Mouse (Mus musculus) gastrocnemius, adult 2 months (tissue): ENCODE data around the gene Alox5ap. TPM values are rescaled to one million over a fixed set of nuclear protein-coding genes. Genes with fewer than 3 reads are reported as not detected.

Experiments used
- DNase-seq: peaks from one replicate; pipeline ENCODE4 v3.0.0; 2022
- H3K27ac ChIP-seq: fragments of 200-600 bp; 2 replicates; pipeline ENCODE4 v1.8.1; 2022; ENCODE audit warnings: mild to moderate bottlenecking
- H3K4me3 ChIP-seq: fragments of 200-600 bp; 2 replicates; pipeline ENCODE4 v1.8.1; 2022; ENCODE audit warnings: mild to moderate bottlenecking, moderate library complexity
- CTCF ChIP-seq: fragments of 200-600 bp; IDR thresholded peaks from 2 replicates; pipeline ENCODE4 v1.8.1; 2022; ENCODE audit warnings: antibody characterized with exemption, mild to moderate bottlenecking, moderate library complexity
- intact Hi-C: fragments of 180-260 bp; cut with DNase I; formaldehyde crosslinking; loops from one replicate; pipeline ENCODE4 v1.15.1; 2025
- total RNA-seq, 2 experiments: library from RNA; stranded (reverse); gene quantifications; 2 replicates each; pipeline ENCODE4 v1.2.3; 2021

Gene Alox5ap
- total RNA-seq, 2 experiments from 2014 or later, result 4.1 to 5.1 TPM

- DNase-seq, result no peak
- no peak for TF ChIP-seq CTCF
- Histone ChIP-seq H3K4me3 (no peak overlapping the region), H3K27ac (no peak overlapping the region)
- intact Hi-C loops, result no loop called here
Observed at GRCm38 (mm10) chr5:149267493-149267892, 2.9 kb downstream of the Alox5ap start.

GRCm38 (mm10) chr5:149271291-149271690 lies 6.7 kb downstream of the Alox5ap start:
- no peak for DNase-seq
- intact Hi-C loops, result no loop called here
- no peak; the same call in 1 of the 2 replicates for TF ChIP-seq CTCF
- Histone ChIP-seq H3K4me3 (no peak overlapping the region), H3K27ac (no peak overlapping the region)

GRCm38 (mm10) chr5:149272535-149272934 lies 8.0 kb downstream of the Alox5ap start:
- H3K27ac ChIP-seq, result no peak overlapping the region
- intact Hi-C loops, result no loop called here
- no peak overlapping the region for H3K4me3 ChIP-seq
- peak; percentile 34 for DNase-seq
- no peak for TF ChIP-seq CTCF

- Histone ChIP-seq H3K27ac (no peak overlapping the region), H3K4me3 (no peak overlapping the region)
- peak; percentile 35 for DNase-seq
- intact Hi-C loops, result no loop called here
- TF ChIP-seq CTCF, result no peak
Observed at GRCm38 (mm10) chr5:149274390-149275104, 10.0 kb downstream of the Alox5ap start.

- peak; percentile 35; the same call in 1 of the 2 replicates for TF ChIP-seq CTCF
- Histone ChIP-seq H3K4me3 (no peak overlapping the region), H3K27ac (no peak overlapping the region)
- DNase-seq, result no peak
- intact Hi-C loops, result no loop called here
Observed at GRCm38 (mm10) chr5:149275105-149275494, 10.5 kb downstream of the Alox5ap start.

- no peak for DNase-seq
- TF ChIP-seq CTCF, result no peak
- Histone ChIP-seq H3K27ac (no peak overlapping the region), H3K4me3 (no peak overlapping the region)
- intact Hi-C loops, result no loop called here
Observed at GRCm38 (mm10) chr5:149277529-149277928, 13.0 kb downstream of the Alox5ap start.

- intact Hi-C loops, result no loop called here
- peak; percentile 57 for TF ChIP-seq CTCF
- DNase-seq, result peak; percentile 69
- Histone ChIP-seq H3K27ac (peak overlapping the region; percentile 78), H3K4me3 (peak overlapping the region; percentile 60)
Observed at GRCm38 (mm10) chr5:149279273-149279844, 14.8 kb downstream of the Alox5ap start.

GRCm38 (mm10) chr5:149283009-149283408 lies 18.4 kb downstream of the Alox5ap start:
- Histone ChIP-seq H3K4me3 (no peak overlapping the region), H3K27ac (no peak overlapping the region)
- DNase-seq, result peak; percentile 34
- intact Hi-C loops, result no loop called here
- TF ChIP-seq CTCF, result peak; percentile 71

GRCm38 (mm10) chr5:149283821-149284220 lies 19.3 kb downstream of the Alox5ap start:
- H3K27ac ChIP-seq, result peak overlapping the region; percentile 50
- no peak for DNase-seq
- intact Hi-C loops, result no loop called here
- no peak for TF ChIP-seq CTCF
- H3K4me3 ChIP-seq, result no peak overlapping the region

- TF ChIP-seq CTCF, result peak; percentile 53
- DNase-seq, result no peak
- intact Hi-C loops, result no loop called here
- H3K27ac ChIP-seq, result no peak overlapping the region
- no peak overlapping the region for H3K4me3 ChIP-seq
Observed at GRCm38 (mm10) chr5:149286021-149286420, 21.5 kb downstream of the Alox5ap start.

- intact Hi-C loops, result no loop called here
- H3K4me3 ChIP-seq, result peak overlapping the region; percentile 56
- TF ChIP-seq CTCF, result peak; percentile 20; the same call in 1 of the 2 replicates
Observed at GRCm38 (mm10) chr5:149287148-149288038, 22.8 kb downstream of the Alox5ap start.

GRCm38 (mm10) chr5:149291266-149291665 lies 26.7 kb downstream of the Alox5ap start:
- DNase-seq, result no peak
- H3K27ac ChIP-seq, result no peak overlapping the region
- intact Hi-C loops, result no loop called here
- TF ChIP-seq CTCF, result no peak
- no peak overlapping the region for H3K4me3 ChIP-seq

More at GRCm38 (mm10) chr5:149287148-149288038, 22.8 kb downstream of the Alox5ap start:
- no peak overlapping the region for H3K27ac ChIP-seq
- DNase-seq, result no peak

- TF ChIP-seq CTCF, result no peak
- intact Hi-C loops, result no loop called here
- no peak for DNase-seq
- Histone ChIP-seq H3K4me3 (no peak overlapping the region), H3K27ac (no peak overlapping the region)
Observed at GRCm38 (mm10) chr5:149293071-149293470, 28.5 kb downstream of the Alox5ap start.
